Mouse (Mus musculus): ENCODE measurements around the gene Map3k5. TPM values are rescaled to one million over a fixed set of nuclear protein-coding genes. Genes with fewer than 3 reads are reported as not detected.

The Map3k5 gene
- total and polyA plus RNA-seq, 2 experiments from 2014 or later = 0.91 to 5.5 TPM

DNA sequence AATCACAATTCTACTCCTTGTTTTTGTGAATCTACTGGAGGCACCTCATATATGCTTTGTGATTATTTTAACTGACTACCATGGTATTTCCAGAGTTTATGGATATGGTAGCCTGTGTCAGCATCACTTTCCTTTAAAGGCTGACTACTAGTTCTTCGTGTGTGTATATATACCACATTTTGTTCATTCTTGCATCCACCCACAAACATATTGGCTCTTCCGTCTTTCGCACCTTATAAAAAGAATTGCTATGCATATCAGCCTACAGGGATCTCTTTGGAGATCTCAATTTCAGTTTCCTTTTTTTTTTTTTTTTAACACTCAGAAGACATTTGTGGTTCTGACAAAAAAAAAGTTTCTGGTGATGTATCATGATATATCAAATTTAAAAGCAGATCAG is 105.3 kb downstream of the Map3k5 start:
- no peaks in the 10 kb centered on the region for H3K36me3 ChIP-seq (ENCODE audit: insufficient read depth, low read length)
- WGBS = 87% methylated on average over 3 of the region's 3 CpGs

DNA sequence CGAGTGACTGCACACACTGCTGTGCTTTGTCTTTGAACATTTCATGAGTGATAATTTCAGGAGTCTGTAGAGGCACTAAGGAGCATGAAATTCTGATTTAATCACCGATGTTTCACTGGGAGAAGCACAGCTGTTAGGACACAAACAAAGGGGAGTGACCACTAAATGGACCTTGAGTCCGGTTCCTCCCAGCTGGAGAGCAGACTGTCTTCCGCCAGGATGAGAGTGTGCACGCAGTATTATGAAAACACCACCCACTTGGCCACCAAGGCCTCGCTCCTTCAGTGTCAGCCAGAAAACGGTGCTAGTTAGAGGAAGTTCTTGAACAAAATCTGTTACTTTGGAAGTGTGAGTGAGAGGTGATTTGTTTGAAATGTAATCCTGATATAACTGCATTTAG is 105.8 kb downstream of the Map3k5 start:
- Histone ChIP-seq H3K4me2 (ENCODE audit: low read depth, low read length) (no peak overlapping the region), H3K27ac (no peak overlapping the region), H3K36me3 (ENCODE audit: insufficient read depth, low read length) (no peaks in the 10 kb centered on the region), H3K4me1 (ENCODE audit: insufficient read depth, low read length) (peaks cover 3% of the 10 kb centered on the region; the same call in 1 of the 2 replicates), H3K9ac (replicated peaks; ENCODE audit: low read length) (no peak overlapping the region), H3K27me3 (ENCODE audit: insufficient read depth, low read length) (no peaks in the 10 kb centered on the region), H3K4me3 (ENCODE audit: low read length) (no peak overlapping the region), H3K9me3 (ENCODE audit: low read length) (no peaks in the 10 kb centered on the region)
- ATAC-seq (no peak), DNase-seq (ENCODE audit: low spot score) (peak; percentile 8)
- 30% methylated on average over 7 of the region's 7 CpGs for WGBS
- no peak for TF ChIP-seq CTCF (IDR thresholded peaks at IDR 0.05; ENCODE audit: low read depth)

More for the DNA sequence above, 105.3 kb downstream of the Map3k5 start:
- H3K9me3 ChIP-seq (ENCODE audit: low read length) = no peaks in the 10 kb centered on the region
- no peak overlapping the region for H3K4me2 ChIP-seq (ENCODE audit: low read depth, low read length)
- no peak for ATAC-seq
- H3K4me1 ChIP-seq (ENCODE audit: insufficient read depth, low read length) = peaks cover 3% of the 10 kb centered on the region; the same call in 1 of the 2 replicates
- TF ChIP-seq CTCF (IDR thresholded peaks at IDR 0.05; ENCODE audit: low read depth) = no peak
- H3K9ac ChIP-seq (replicated peaks; ENCODE audit: low read length) = no peak overlapping the region
- H3K27me3 ChIP-seq (ENCODE audit: insufficient read depth, low read length) = no peaks in the 10 kb centered on the region
- DNase-seq (ENCODE audit: low spot score) = no peak
- no peak overlapping the region for H3K27ac ChIP-seq
- H3K4me3 ChIP-seq (ENCODE audit: low read length) = no peak overlapping the region

DNA sequence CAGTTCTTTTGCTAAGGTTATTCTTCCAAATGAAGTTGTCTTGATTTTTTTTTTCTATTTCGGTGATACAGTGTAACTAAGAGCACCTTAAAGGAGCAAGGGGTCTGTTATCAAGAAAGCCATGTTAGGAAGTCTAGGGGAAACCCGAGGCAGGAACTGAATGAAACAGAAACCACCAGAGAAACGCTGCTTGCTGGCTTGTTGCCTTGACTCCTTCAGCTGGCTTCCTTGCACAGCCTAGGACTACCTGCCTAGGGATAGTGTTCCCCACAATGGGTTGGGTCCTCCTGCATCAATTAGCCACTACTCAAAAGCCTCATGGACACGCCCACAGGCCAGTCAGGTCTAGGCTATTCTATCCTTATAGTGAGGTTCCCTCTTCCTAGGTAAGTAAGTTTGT is 106.4 kb downstream of the Map3k5 start:
- WGBS = 77% methylated on average over 4 of the region's 4 CpGs
- Histone ChIP-seq H3K36me3 (ENCODE audit: insufficient read depth, low read length) (no peaks in the 10 kb centered on the region), H3K27me3 (ENCODE audit: insufficient read depth, low read length) (no peaks in the 10 kb centered on the region), H3K4me1 (ENCODE audit: insufficient read depth, low read length) (peaks cover 3% of the 10 kb centered on the region; the same call in 1 of the 2 replicates), H3K9ac (replicated peaks; ENCODE audit: low read length) (no peak overlapping the region), H3K27ac (no peak overlapping the region), H3K4me2 (ENCODE audit: low read depth, low read length) (no peak overlapping the region), H3K4me3 (ENCODE audit: low read length) (no peak overlapping the region), H3K9me3 (ENCODE audit: low read length) (no peaks in the 10 kb centered on the region)
- DNase-seq (ENCODE audit: low spot score) (no peak), ATAC-seq (no peak)
- no peak for TF ChIP-seq CTCF (IDR thresholded peaks at IDR 0.05; ENCODE audit: low read depth)

GRCm38 (mm10) chr10:20042081-20042480 is 107.8 kb downstream of the Map3k5 start:
- H3K4me1 ChIP-seq (ENCODE audit: insufficient read depth, low read length) = peaks cover 3% of the 10 kb centered on the region; the same call in 1 of the 2 replicates
- H3K9ac ChIP-seq (replicated peaks; ENCODE audit: low read length) = no peak overlapping the region
- no peak overlapping the region for H3K27ac ChIP-seq
- no peak for ATAC-seq
- H3K9me3 ChIP-seq (ENCODE audit: low read length) = no peaks in the 10 kb centered on the region
- WGBS = 83% methylated on average over 8 of the region's 8 CpGs
- DNase-seq (ENCODE audit: low spot score) = no peak
- TF ChIP-seq CTCF (IDR thresholded peaks at IDR 0.05; ENCODE audit: low read depth) = no peak
- no peak overlapping the region for H3K4me3 ChIP-seq (ENCODE audit: low read length)
- H3K27me3 ChIP-seq (ENCODE audit: insufficient read depth, low read length) = no peaks in the 10 kb centered on the region
- no peak overlapping the region for H3K4me2 ChIP-seq (ENCODE audit: low read depth, low read length)
- no peaks in the 10 kb centered on the region for H3K36me3 ChIP-seq (ENCODE audit: insufficient read depth, low read length)

DNA sequence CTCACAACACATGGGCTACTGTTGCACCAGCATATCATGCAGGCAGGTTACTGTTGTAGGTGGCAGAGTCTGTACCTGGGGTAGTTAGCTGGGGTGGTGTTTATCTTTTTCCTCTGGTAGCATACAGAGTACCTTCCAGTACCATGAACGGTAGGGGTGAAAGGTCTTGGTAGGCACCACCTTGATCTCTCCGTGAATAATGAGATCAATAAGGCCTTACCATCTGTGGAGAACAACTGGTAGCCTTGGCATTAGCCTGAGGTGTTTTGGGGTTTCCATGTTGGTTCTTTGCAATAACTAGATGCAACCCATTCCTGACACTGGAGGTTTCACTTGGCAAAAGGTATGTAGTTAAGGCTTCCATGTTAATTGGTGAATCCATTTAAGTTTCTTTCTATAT is 109.8 kb downstream of the Map3k5 start:
- Histone ChIP-seq H3K4me2 (ENCODE audit: low read depth, low read length) (no peak overlapping the region), H3K9me3 (ENCODE audit: low read length) (no peaks in the 10 kb centered on the region), H3K27ac (no peak overlapping the region), H3K27me3 (ENCODE audit: insufficient read depth, low read length) (no peaks in the 10 kb centered on the region), H3K36me3 (ENCODE audit: insufficient read depth, low read length) (no peaks in the 10 kb centered on the region), H3K4me3 (ENCODE audit: low read length) (no peak overlapping the region), H3K9ac (replicated peaks; ENCODE audit: low read length) (no peak overlapping the region), H3K4me1 (ENCODE audit: insufficient read depth, low read length) (peaks cover 3% of the 10 kb centered on the region; the same call in 1 of the 2 replicates)
- no peak for TF ChIP-seq CTCF (IDR thresholded peaks at IDR 0.05; ENCODE audit: low read depth)
- ATAC-seq (no peak), DNase-seq (ENCODE audit: low spot score) (no peak)
- WGBS = 87% methylated on average over 2 of the region's 2 CpGs

GRCm38 (mm10) chr10:20045733-20046495 is 111.6 kb downstream of the Map3k5 start:
- H3K4me2 ChIP-seq (ENCODE audit: low read depth, low read length) = no peak overlapping the region
- H3K4me1 ChIP-seq (ENCODE audit: insufficient read depth, low read length) = no peaks in the 10 kb centered on the region
- H3K36me3 ChIP-seq (ENCODE audit: insufficient read depth, low read length) = no peaks in the 10 kb centered on the region
- no peak overlapping the region for H3K9ac ChIP-seq (replicated peaks; ENCODE audit: low read length)
- WGBS = 38% methylated on average over 4 of the region's 4 CpGs
- no peaks in the 10 kb centered on the region for H3K9me3 ChIP-seq (ENCODE audit: low read length)
- DNase-seq (ENCODE audit: low spot score) (peak; percentile 78), ATAC-seq (peak; percentile 67)
- TF ChIP-seq CTCF (IDR thresholded peaks at IDR 0.05; ENCODE audit: low read depth) = no peak
- no peaks in the 10 kb centered on the region for H3K27me3 ChIP-seq (ENCODE audit: insufficient read depth, low read length)
- no peak overlapping the region for H3K4me3 ChIP-seq (ENCODE audit: low read length)
- H3K27ac ChIP-seq = no peak overlapping the region
